Mouse (Mus musculus): ENCODE measurements around the gene Ttll13. TPM values are rescaled to one million over a fixed set of nuclear protein-coding genes. Genes with fewer than 3 reads are reported as not detected.

Gene Ttll13
- total and polyA plus RNA-seq, 3 experiments = 0.39 to 0.40 TPM; not detected in 1

- Histone ChIP-seq H3K79me2 (ENCODE audit: control insufficient read depth, insufficient read depth, low read length, poor library complexity) (peaks cover 19% of the 10 kb centered on the region), H3K27me3 (ENCODE audit: control insufficient read depth in 1 of 2, insufficient read depth in 2 of 2, low read length in 2 of 2) (no peaks in the 10 kb centered on the region), H3K9ac (ENCODE audit: control insufficient read depth, low read depth, low read length, poor library complexity, severe bottlenecking) (peak overlapping the region; percentile 84), H3K4me3 (ENCODE audit: control insufficient read depth in 1 of 2, insufficient read depth in 1 of 2, low read depth in 2 of 2, low read length in 2 of 2) (peak overlapping the region; percentile 55 to 77), H3K36me3 (ENCODE audit: control insufficient read depth in 1 of 2, insufficient read depth in 2 of 2, low read length in 2 of 2) (peaks cover 6 to 15% of the 10 kb centered on the region in 2 experiments), H3K4me1 (ENCODE audit: control insufficient read depth in 1 of 2, insufficient read depth in 2 of 2, low read length in 2 of 2) (peaks cover 4 to 17% of the 10 kb centered on the region in 2 experiments), H3K9me3 (replicated peaks; ENCODE audit: insufficient read depth, low read length) (no peaks in the 10 kb centered on the region), H3K27ac (ENCODE audit: control insufficient read depth, low read depth, low read length) (peak overlapping the region; percentile 56)
- DNase-seq (ENCODE audit: low read depth, low spot score) = peak; percentile 62
- TF ChIP-seq POLR2AphosphoS5 (IDR thresholded peaks at IDR 0.05; ENCODE audit: borderline replicate concordance, low read depth, low read length) (no peak), CTCF (IDR thresholded peaks at IDR 0.05 in 2 of 3, conservative IDR thresholded peaks at IDR 0.05 in 1 of 3; ENCODE audit: control insufficient read depth in 1 of 3, insufficient read depth in 1 of 3, low read depth in 2 of 3, low read length in 3 of 3, poor library complexity in 1 of 3, severe bottlenecking in 1 of 3) (no peak), RCOR1 (IDR thresholded peaks at IDR 0.05; ENCODE audit: low read depth, low read length) (no peak), USF1 (IDR thresholded peaks at IDR 0.05; ENCODE audit: low read depth, low read length) (no peak), ELF1 (IDR thresholded peaks at IDR 0.05; ENCODE audit: low read depth, low read length) (no peak), EP300 (IDR thresholded peaks at IDR 0.05; ENCODE audit: low read depth in 1 of 2, low read length in 2 of 2) (no peak), POLR2AphosphoS2 (IDR thresholded peaks at IDR 0.05; ENCODE audit: low read length) (no peak), MEF2A (IDR thresholded peaks at IDR 0.05; ENCODE audit: extremely low read depth, insufficient replicate concordance, low read depth, low read length, poor library complexity, severe bottlenecking) (no peak), JUND (IDR thresholded peaks at IDR 0.05; ENCODE audit: low read depth, low read length) (no peak), MYC (IDR thresholded peaks at IDR 0.05; ENCODE audit: low read depth, low read length) (0 out of 2 replicates have a peak, but pooled peaks have one; percentile 6), MAX (IDR thresholded peaks at IDR 0.05; ENCODE audit: low read length) (peak; percentile 26; the same call in 1 of the 2 replicates), CHD1 (IDR thresholded peaks at IDR 0.05; ENCODE audit: low read depth, low read length) (no peak), TBP (IDR thresholded peaks at IDR 0.05; ENCODE audit: low read depth, low read length) (no peak), TAL1 (IDR thresholded peaks at IDR 0.05; ENCODE audit: low read length) (no peak), KAT2A (conservative IDR thresholded peaks at IDR 0.05; ENCODE audit: low read depth, low read length) (no peak), GATA1 (IDR thresholded peaks at IDR 0.05; ENCODE audit: low read depth, low read length) (no peak), RAD21 (IDR thresholded peaks at IDR 0.05; ENCODE audit: low read depth, low read length) (no peak), HCFC1 (IDR thresholded peaks at IDR 0.05; ENCODE audit: low read depth, low read length) (0 out of 2 replicates have a peak, but pooled peaks have one; percentile 21), GABPA (IDR thresholded peaks at IDR 0.05; ENCODE audit: low read depth, low read length) (no peak), NRF1 (IDR thresholded peaks at IDR 0.05; ENCODE audit: insufficient read depth, low read depth, low read length, poor library complexity, severe bottlenecking) (no peak), ETS1 (IDR thresholded peaks at IDR 0.05; ENCODE audit: low read depth, low read length) (0 out of 2 replicates have a peak, but pooled peaks have one; percentile 6), ZKSCAN1 (IDR thresholded peaks at IDR 0.05; ENCODE audit: low read depth, low read length) (no peak), BHLHE40 (IDR thresholded peaks at IDR 0.05; ENCODE audit: borderline replicate concordance, low read depth, low read length) (no peak), ZNF384 (IDR thresholded peaks at IDR 0.05; ENCODE audit: low read depth, low read length) (no peak), MXI1 (IDR thresholded peaks at IDR 0.05; ENCODE audit: low read depth, low read length) (peak; percentile 68; the same call in 1 of the 2 replicates), TCF12 (IDR thresholded peaks at IDR 0.05; ENCODE audit: low read depth, low read length) (no peak), SMC3 (IDR thresholded peaks at IDR 0.05; ENCODE audit: low read depth, low read length) (no peak), POLR2A (IDR thresholded peaks at IDR 0.05; ENCODE audit: control insufficient read depth in 1 of 2, insufficient read depth in 1 of 2, low read depth in 1 of 2, low read length in 2 of 2, poor library complexity in 1 of 2) (no peak), MYB (IDR thresholded peaks at IDR 0.05; ENCODE audit: low read depth, low read length) (no peak)
These were observed 15.3 kb downstream of the Ttll13 start for GRCm38 (mm10) chr7:80261372-80261990.

Data from MEL (cell line).